Mouse (Mus musculus): Measurements from ENCODE around the gene Fcamr.

The Fcamr gene

GRCm38 (mm10) chr1:130800602-130801001 lies at the start of gene Fcamr:
TSS of gene Fcamr (plus strand) at chr1:130800902.
- DNase-seq (ENCODE audit: low spot score in 2 of 2): no peak

GRCm38 (mm10) chr1:130759689-130760088 lies 41.0 kb upstream of the Fcamr start:
- no peak for DNase-seq (ENCODE audit: low spot score in 2 of 2)

GRCm38 (mm10) chr1:130761597-130761996 lies 39.1 kb upstream of the Fcamr start:
- DNase-seq (ENCODE audit: low spot score in 2 of 2): no peak

- DNase-seq (ENCODE audit: low spot score in 2 of 2): no peak
Measured at GRCm38 (mm10) chr1:130762045-130762760, 38.5 kb upstream of the Fcamr start.

GRCm38 (mm10) chr1:130764027-130764461 lies 36.7 kb upstream of the Fcamr start:
- no peak for DNase-seq (ENCODE audit: low spot score in 2 of 2)

GRCm38 (mm10) chr1:130767066-130767465 lies 33.6 kb upstream of the Fcamr start:
- DNase-seq (ENCODE audit: low spot score in 2 of 2): no peak

GRCm38 (mm10) chr1:130769925-130770324 lies 30.8 kb upstream of the Fcamr start:
- no peak for DNase-seq (ENCODE audit: low spot score in 2 of 2)

GRCm38 (mm10) chr1:130770487-130770886 lies 30.2 kb upstream of the Fcamr start:
- no peak for DNase-seq (ENCODE audit: low spot score in 2 of 2)

- no peak for DNase-seq (ENCODE audit: low spot score in 2 of 2)
Measured at GRCm38 (mm10) chr1:130770981-130771494, 29.7 kb upstream of the Fcamr start.

- DNase-seq (ENCODE audit: low spot score in 2 of 2): no peak
Measured at GRCm38 (mm10) chr1:130775234-130775633, 25.5 kb upstream of the Fcamr start.

- no peak for DNase-seq (ENCODE audit: low spot score in 2 of 2)
Measured at GRCm38 (mm10) chr1:130775691-130776331, 24.9 kb upstream of the Fcamr start.

GRCm38 (mm10) chr1:130776645-130777044 lies 24.1 kb upstream of the Fcamr start:
- DNase-seq (ENCODE audit: low spot score in 2 of 2): no peak

GRCm38 (mm10) chr1:130779867-130780266 lies 20.8 kb upstream of the Fcamr start:
- DNase-seq (ENCODE audit: low spot score in 2 of 2): no peak

GRCm38 (mm10) chr1:130784054-130784453 lies 16.6 kb upstream of the Fcamr start:
- DNase-seq (ENCODE audit: low spot score in 2 of 2): peak in 1 of 2 experiments; percentile 43

GRCm38 (mm10) chr1:130787001-130787400 lies 13.7 kb upstream of the Fcamr start:
- DNase-seq (ENCODE audit: low spot score in 2 of 2): peak in 1 of 2 experiments; percentile 34

- no peak for DNase-seq (ENCODE audit: low spot score in 2 of 2)
Measured at GRCm38 (mm10) chr1:130789512-130790451, 10.9 kb upstream of the Fcamr start.

- no peak for DNase-seq (ENCODE audit: low spot score in 2 of 2)
Measured at GRCm38 (mm10) chr1:130795331-130795730, 5.4 kb upstream of the Fcamr start.

- peak; percentile 29 to 62 for DNase-seq (ENCODE audit: low spot score in 2 of 2)
Measured at GRCm38 (mm10) chr1:130796967-130797684, 3.6 kb upstream of the Fcamr start.

- no peak for DNase-seq (ENCODE audit: low spot score in 2 of 2)
Measured at GRCm38 (mm10) chr1:130798037-130798436, 2.7 kb upstream of the Fcamr start.

GRCm38 (mm10) chr1:130798551-130798950 lies 2.2 kb upstream of the Fcamr start:
- DNase-seq (ENCODE audit: low spot score in 2 of 2): no peak

- no peak for DNase-seq (ENCODE audit: low spot score in 2 of 2)
Measured at GRCm38 (mm10) chr1:130799399-130799798, 1.3 kb upstream of the Fcamr start.
